Mouse (Mus musculus): ENCODE data around the gene Sox8. TPM values are rescaled to one million over a fixed set of nuclear protein-coding genes. Genes with fewer than 3 reads are reported as not detected.

Sox8 gene
- polyA plus RNA-seq, 1 experiment from 2014 or later = 10.7 TPM

DNA sequence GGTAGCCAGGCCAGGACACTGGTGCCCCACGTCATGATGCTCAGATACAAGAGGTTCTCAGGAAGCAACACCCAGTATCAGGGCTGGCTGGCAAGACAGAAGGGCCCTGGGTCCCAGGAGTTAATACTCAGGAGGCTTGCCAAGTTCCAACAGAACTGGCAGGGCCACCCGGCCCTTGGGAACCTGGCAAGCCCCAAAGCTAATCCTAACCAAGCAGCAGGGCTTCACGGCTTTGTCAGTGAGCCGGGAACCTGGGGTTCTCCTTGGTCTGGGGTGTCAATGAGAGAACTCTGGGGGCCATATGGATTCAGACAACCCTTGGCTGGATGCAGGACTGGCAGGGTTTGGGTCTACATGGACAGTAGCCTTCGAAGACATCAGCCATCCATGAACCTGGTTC lies 6.0 kb downstream of the Sox8 start:
- WGBS = 69% methylated on average over 5 of the region's 5 CpGs
- H3K9ac ChIP-seq = no peak overlapping the region
- ATAC-seq (replicated peaks) = no peak
- H3K9me3 ChIP-seq = no peaks in the 10 kb centered on the region
- peaks cover 15% of the 10 kb centered on the region for H3K4me1 ChIP-seq
- no peak overlapping the region for H3K4me2 ChIP-seq
- H3K27ac ChIP-seq = peak overlapping the region; percentile 25; the same call in 1 of the 2 replicates
- H3K4me3 ChIP-seq = no peak overlapping the region
- no peaks in the 10 kb centered on the region for H3K36me3 ChIP-seq (replicated peaks)
- peaks cover 12% of the 10 kb centered on the region for H3K27me3 ChIP-seq (replicated peaks)

GRCm38 (mm10) chr17:25561223-25562028 lies 9.1 kb downstream of the Sox8 start:
- Histone ChIP-seq H3K4me1 (peaks cover 23% of the 10 kb centered on the region), H3K4me3 (no peak overlapping the region), H3K27me3 (replicated peaks) (no peaks in the 10 kb centered on the region), H3K36me3 (replicated peaks) (no peaks in the 10 kb centered on the region), H3K9me3 (no peaks in the 10 kb centered on the region), H3K9ac (no peak overlapping the region), H3K27ac (peak overlapping the region; percentile 72), H3K4me2 (no peak overlapping the region)
- WGBS = 20% methylated on average over 16 of the region's 16 CpGs
- peak; percentile 72 for ATAC-seq (replicated peaks)

- Histone ChIP-seq H3K9me3 (no peaks in the 10 kb centered on the region), H3K36me3 (replicated peaks) (no peaks in the 10 kb centered on the region), H3K9ac (no peak overlapping the region), H3K4me1 (peaks cover 30% of the 10 kb centered on the region), H3K27ac (peak overlapping the region; percentile 72), H3K27me3 (replicated peaks) (no peaks in the 10 kb centered on the region), H3K4me2 (no peak overlapping the region), H3K4me3 (no peak overlapping the region)
- 41% methylated on average over 5 of the region's 5 CpGs for WGBS
- no peak for ATAC-seq (replicated peaks)
Observed at GRCm38 (mm10) chr17:25560554-25561222, 9.8 kb downstream of the Sox8 start.

DNA sequence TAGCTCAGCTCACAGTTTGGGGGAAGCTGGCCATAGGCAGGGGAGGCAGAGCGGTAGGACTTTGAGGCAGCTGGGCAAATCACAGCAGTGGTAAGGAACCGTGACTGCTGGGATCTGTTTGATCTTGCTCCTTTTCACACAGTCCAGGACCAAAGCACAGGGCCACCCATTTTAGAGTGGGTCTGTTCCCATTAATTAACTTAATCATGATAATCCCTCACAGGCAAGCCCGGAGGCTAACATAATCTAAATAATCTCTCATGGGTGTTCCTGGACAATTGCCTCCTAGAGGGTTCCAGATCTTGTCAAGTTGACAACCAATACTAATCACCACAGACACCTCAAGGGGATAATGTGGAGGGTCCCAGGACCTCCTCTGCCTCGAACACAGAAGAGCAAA lies 10.9 kb downstream of the Sox8 start:
- Histone ChIP-seq H3K4me1 (peaks cover 27% of the 10 kb centered on the region), H3K27ac (no peak overlapping the region)

DNA sequence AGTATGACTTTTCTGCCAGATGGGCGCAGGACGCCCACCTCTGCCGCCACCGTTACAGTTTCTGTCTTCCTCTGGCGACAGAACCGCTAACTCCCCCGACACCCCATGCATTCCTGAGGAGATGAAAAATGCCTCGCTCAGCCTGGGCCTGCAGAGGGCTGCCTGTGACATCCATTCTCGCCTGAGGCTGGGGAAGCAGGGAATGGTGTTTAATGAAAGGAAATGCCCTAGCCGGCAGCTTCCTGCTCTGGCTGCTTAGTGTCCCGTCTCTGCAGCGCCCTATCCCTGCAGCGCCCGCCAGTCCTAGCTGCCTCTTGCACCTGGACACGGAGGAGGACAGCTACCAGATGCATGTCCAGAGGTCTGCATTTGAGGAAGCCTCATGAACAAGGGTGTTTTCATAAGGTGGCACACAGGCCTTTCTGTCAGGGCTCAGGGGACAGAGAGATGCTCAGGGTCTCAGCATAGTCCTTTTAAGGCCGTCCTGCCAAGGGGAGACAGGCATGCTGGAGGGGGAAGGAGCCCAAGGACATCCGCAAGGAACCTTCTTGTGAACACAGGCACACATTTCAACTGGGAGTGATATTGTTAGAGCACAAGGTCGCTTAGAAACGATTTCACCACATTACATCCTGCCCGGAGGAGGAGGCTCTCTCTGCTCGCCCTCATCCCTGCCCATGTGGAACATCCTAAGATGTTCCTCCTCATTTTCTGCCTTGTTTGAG lies 13.7 kb downstream of the Sox8 start:
- peak; percentile 59 for ATAC-seq (replicated peaks)
- Histone ChIP-seq H3K27me3 (replicated peaks) (no peaks in the 10 kb centered on the region), H3K36me3 (replicated peaks) (no peaks in the 10 kb centered on the region), H3K27ac (peak overlapping the region; percentile 68), H3K9ac (peak overlapping the region; percentile 21), H3K4me2 (peak overlapping the region; percentile 55), H3K9me3 (no peaks in the 10 kb centered on the region), H3K4me3 (peak overlapping the region; percentile 28), H3K4me1 (peaks cover 25% of the 10 kb centered on the region)
- WGBS = 13% methylated on average over 21 of the region's 21 CpGs

More for the DNA sequence above, 10.9 kb downstream of the Sox8 start:
- Histone ChIP-seq H3K4me2 (no peak overlapping the region), H3K36me3 (replicated peaks) (no peaks in the 10 kb centered on the region), H3K4me3 (no peak overlapping the region), H3K27me3 (replicated peaks) (no peaks in the 10 kb centered on the region), H3K9ac (no peak overlapping the region), H3K9me3 (no peaks in the 10 kb centered on the region)
- no peak for ATAC-seq (replicated peaks)
- WGBS = 20% methylated on average over 4 of the region's 4 CpGs

DNA sequence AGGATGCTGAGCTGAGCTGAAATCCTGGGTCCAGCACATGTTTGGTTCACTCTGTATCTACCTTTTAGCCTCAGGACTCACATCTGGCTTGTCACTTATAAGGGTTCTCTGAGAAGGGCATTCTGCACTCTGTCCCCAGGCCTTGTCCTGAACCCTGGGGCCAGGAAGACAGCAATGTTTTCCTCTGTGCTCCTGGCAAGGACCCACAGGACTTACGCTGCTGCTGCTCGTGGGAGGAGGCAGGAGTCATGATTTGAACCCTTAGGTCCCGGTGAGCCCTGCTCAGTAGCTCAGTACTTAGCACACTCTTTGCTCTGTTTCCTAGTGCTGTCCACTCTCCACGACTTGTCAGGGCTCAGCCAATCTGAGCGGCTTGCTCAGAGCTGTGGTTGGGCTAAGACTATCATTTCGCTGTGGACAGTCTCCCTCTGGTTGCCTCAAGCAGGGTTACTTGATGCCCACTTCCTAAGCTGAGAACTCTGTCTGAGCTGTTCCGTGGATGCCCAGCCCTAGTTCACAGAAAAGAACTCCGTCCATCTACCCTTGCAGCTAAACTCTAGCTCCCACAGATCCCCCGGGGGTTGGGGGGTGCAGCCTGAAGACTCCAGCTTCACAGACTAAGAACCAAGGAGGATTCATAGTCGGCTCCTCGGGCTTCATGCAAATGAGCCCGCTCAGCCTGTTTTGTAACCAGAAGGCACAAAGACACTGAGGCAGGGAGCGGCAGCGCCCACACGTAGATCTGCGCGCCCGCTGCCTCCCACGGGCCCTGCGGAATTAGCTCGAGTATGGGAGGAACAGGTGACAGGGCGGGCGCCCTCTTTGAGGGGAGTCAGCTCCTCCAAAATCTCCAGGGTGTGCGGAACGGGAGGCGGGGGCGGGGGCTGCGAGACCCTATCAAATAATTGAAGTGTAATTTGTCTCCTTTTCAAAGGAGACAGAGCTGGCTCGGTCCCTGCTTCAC lies 14.5 kb downstream of the Sox8 start:
- 5% methylated on average over 29 of the region's 29 CpGs for WGBS
- Histone ChIP-seq H3K27ac (peak overlapping the region; percentile 68), H3K4me1 (peaks cover 22% of the 10 kb centered on the region), H3K9ac (peak overlapping the region; percentile 21), H3K27me3 (replicated peaks) (no peaks in the 10 kb centered on the region), H3K36me3 (replicated peaks) (no peaks in the 10 kb centered on the region), H3K4me2 (peak overlapping the region; percentile 55), H3K9me3 (no peaks in the 10 kb centered on the region), H3K4me3 (peak overlapping the region; percentile 28)
- ATAC-seq (replicated peaks) = peak; percentile 53

- WGBS = 52% methylated on average over 3 of the region's 3 CpGs
- H3K27me3 ChIP-seq (replicated peaks) = no peaks in the 10 kb centered on the region
- H3K36me3 ChIP-seq (replicated peaks) = no peaks in the 10 kb centered on the region
- no peak overlapping the region for H3K4me3 ChIP-seq
- H3K27ac ChIP-seq = no peak overlapping the region
- peaks cover 22% of the 10 kb centered on the region for H3K4me1 ChIP-seq
- H3K9ac ChIP-seq = no peak overlapping the region
- H3K9me3 ChIP-seq = no peaks in the 10 kb centered on the region
- H3K4me2 ChIP-seq = no peak overlapping the region
- no peak for ATAC-seq (replicated peaks)
Observed at GRCm38 (mm10) chr17:25555159-25555558, 15.3 kb downstream of the Sox8 start.

GRCm38 (mm10) chr17:25551313-25551712 lies 19.2 kb downstream of the Sox8 start:
- H3K4me2 ChIP-seq = no peak overlapping the region
- H3K4me1 ChIP-seq = peaks cover 8% of the 10 kb centered on the region
- H3K27me3 ChIP-seq (replicated peaks) = no peaks in the 10 kb centered on the region
- no peak overlapping the region for H3K27ac ChIP-seq
- H3K9me3 ChIP-seq = no peaks in the 10 kb centered on the region
- H3K36me3 ChIP-seq (replicated peaks) = no peaks in the 10 kb centered on the region
- no peak overlapping the region for H3K9ac ChIP-seq
- ATAC-seq (replicated peaks) = no peak
- 90% methylated on average over 11 of the region's 11 CpGs for WGBS
- H3K4me3 ChIP-seq = no peak overlapping the region

GRCm38 (mm10) chr17:25550020-25550419 lies 20.5 kb downstream of the Sox8 start:
- ATAC-seq (replicated peaks) = no peak

GRCm38 (mm10) chr17:25547026-25547425 lies 23.5 kb downstream of the Sox8 start:
- no peaks in the 10 kb centered on the region for H3K27me3 ChIP-seq (replicated peaks)
- H3K4me1 ChIP-seq = no peaks in the 10 kb centered on the region
- no peaks in the 10 kb centered on the region for H3K9me3 ChIP-seq
- WGBS = 58% methylated on average over 3 of the region's 3 CpGs
- H3K4me3 ChIP-seq = no peak overlapping the region
- H3K9ac ChIP-seq = no peak overlapping the region
- H3K36me3 ChIP-seq (replicated peaks) = no peaks in the 10 kb centered on the region
- ATAC-seq (replicated peaks) = no peak
- no peak overlapping the region for H3K4me2 ChIP-seq
- H3K27ac ChIP-seq = no peak overlapping the region

More at GRCm38 (mm10) chr17:25550020-25550419, 20.5 kb downstream of the Sox8 start:
- H3K4me1 ChIP-seq = no peaks in the 10 kb centered on the region
- H3K27ac ChIP-seq = no peak overlapping the region
- no peak overlapping the region for H3K9ac ChIP-seq
- no peak overlapping the region for H3K4me2 ChIP-seq
- no peak overlapping the region for H3K4me3 ChIP-seq
- H3K9me3 ChIP-seq = no peaks in the 10 kb centered on the region
- H3K27me3 ChIP-seq (replicated peaks) = no peaks in the 10 kb centered on the region
- no peaks in the 10 kb centered on the region for H3K36me3 ChIP-seq (replicated peaks)
- 93% methylated on average over 5 of the region's 5 CpGs for WGBS

GRCm38 (mm10) chr17:25541768-25542167 lies 28.7 kb downstream of the Sox8 start:
- no peak overlapping the region for H3K27ac ChIP-seq
- H3K4me3 ChIP-seq = no peak overlapping the region
- no peak overlapping the region for H3K9ac ChIP-seq
- H3K4me2 ChIP-seq = no peak overlapping the region
- peaks cover 13% of the 10 kb centered on the region for H3K4me1 ChIP-seq
- H3K9me3 ChIP-seq = no peaks in the 10 kb centered on the region
- H3K36me3 ChIP-seq (replicated peaks) = no peaks in the 10 kb centered on the region
- ATAC-seq (replicated peaks) = no peak
- 89% methylated on average over 4 of the region's 4 CpGs for WGBS
- H3K27me3 ChIP-seq (replicated peaks) = no peaks in the 10 kb centered on the region
